Comparison of ENCODE assay signal across 15 mouse cellular contexts in the genomic region with DNA sequence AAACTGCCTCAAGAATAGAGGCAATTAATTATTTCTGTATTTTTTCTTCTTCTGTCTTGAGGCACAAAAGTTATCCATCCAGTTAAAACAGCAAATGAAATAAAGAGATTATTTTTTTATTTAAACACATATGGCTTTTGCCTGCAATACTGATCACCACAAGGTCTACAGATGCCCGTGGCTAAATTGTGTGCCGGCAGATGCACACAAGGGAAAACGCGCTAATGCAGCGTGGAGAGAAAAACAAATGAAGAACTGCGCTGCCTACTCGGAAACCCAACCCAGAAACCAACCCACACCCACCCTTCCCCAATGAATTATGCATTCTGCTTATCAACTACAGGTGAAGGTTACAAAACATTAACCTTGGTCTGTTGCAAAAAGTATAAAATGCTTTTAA. TPM values are rescaled to one million over a fixed set of nuclear protein-coding genes. Genes with fewer than 3 reads are reported as not detected.
A peak's percentile ranks its signal among the peaks of the same experiment; 100 is the strongest.
DNase-seq lines count a peak whose midpoint lies in the region; ATAC-seq lines count a peak whose summit lies in the region.
"Had no signal": no experiment of that assay in that cellular context is flagged by ENCODE, and none has a peak within 500 bp of the region (broad histone marks: within the 10 kb centered on the region; RNA-seq: fewer than 3 reads in every experiment).

No protein-coding gene starts in this region.

- H3K27ac ChIP-seq in midbrain, embryonic 12.5 days (replicated peaks): no peak overlapping the region
- H3K27ac ChIP-seq: liver, embryonic 14.5 days had no signal

- H3K27me3 ChIP-seq in midbrain, embryonic 12.5 days: no peaks in the 10 kb centered on the region; the same call in 1 of the 2 replicates

- H3K4me1 ChIP-seq in midbrain, embryonic 12.5 days: peaks cover 18% of the 10 kb centered on the region

- intact Hi-C loops in left cerebral cortex, postnatal 4 days (cut with DNase I): no loop called here

- H3K9ac ChIP-seq in midbrain, embryonic 12.5 days (replicated peaks): no peak overlapping the region
- H3K9ac ChIP-seq: liver, embryonic 14.5 days had no signal

- ATAC-seq in midbrain, embryonic 12.5 days (ENCODE audit: low FRiP score, low read depth): peak; percentile 29; the same call in 1 of the 2 replicates
- ATAC-seq: forebrain, embryonic 14.5 days; lung, postnatal 0 days had no signal

- no peaks in the 10 kb centered on the region for H3K36me3 ChIP-seq in midbrain, embryonic 12.5 days

- peak overlapping the region; percentile 21; the same call in 1 of the 2 replicates for H3K4me2 ChIP-seq in midbrain, embryonic 12.5 days (replicated peaks)

- 28% methylated on average over 7 of the region's 7 CpGs for WGBS in midbrain, embryonic 12.5 days

- no peak overlapping the region for H3K4me3 ChIP-seq in midbrain, embryonic 12.5 days

- H3K9me3 ChIP-seq in midbrain, embryonic 12.5 days: no peaks in the 10 kb centered on the region

- peak; percentile 45 for DNase-seq in cerebellum, adult 8-10 months
- no peak for DNase-seq in cerebellum, adult 11-12 months
- DNase-seq in left cerebral cortex, postnatal 4 days: peak; percentile 55
- DNase-seq in left cerebral cortex, adult 11 months (ENCODE audit: low spot score): no peak
- DNase-seq in lung, postnatal 10 days: no peak
- no peak for DNase-seq in right cerebral cortex, postnatal 14 days
- no peak for DNase-seq in c-Kit-positive CD71-positive TER-119-positive erythroid progenitor cells, embryonic 14.5 days (ENCODE audit: low spot score)
- DNase-seq: adrenal gland, postnatal 36 days; heart, adult 18-20 months; kidney, adult 8-10 months had no signal

RNA-seq across cellular contexts. Expression of a gene that starts 7.1 kb away (rescaled TPM):
- 1 to 10 TPM; 1.3 to 4.3 TPM for total RNA-seq in left cerebral cortex, postnatal 4 days (2021)
- polyA plus RNA-seq in midbrain, embryonic 12.5 days (2016; fragmentation: Nextera tagmentation; extraction: Ambion mirVana): 148 and 164 TPM in 2 replicates
- total RNA-seq: megakaryocyte-erythroid progenitor cell, adult 5-6 weeks had no signal
- polyA plus RNA-seq: lung, postnatal 0 days had no signal

Comparison
In these comparisons a context has a peak if more than half of its experiments do, and no peak if none do; other contexts are left out.
1. DNase-seq: peak in cerebellum, adult 8-10 months (single experiment) and left cerebral cortex, postnatal 4 days (single experiment); none in cerebellum, adult 11-12 months (single experiment), left cerebral cortex, adult 11 months (single experiment), lung, postnatal 10 days (single experiment), right cerebral cortex, postnatal 14 days (single experiment) and c-Kit-positive CD71-positive TER-119-positive erythroid progenitor cells, embryonic 14.5 days (single experiment).